Mouse (Mus musculus): ENCODE data around the gene Sash1. TPM values are rescaled to one million over a fixed set of nuclear protein-coding genes. Genes with fewer than 3 reads are reported as not detected.

The Sash1 gene
- polyA plus RNA-seq, 1 experiment from 2014 or later: 4.1 TPM

DNA sequence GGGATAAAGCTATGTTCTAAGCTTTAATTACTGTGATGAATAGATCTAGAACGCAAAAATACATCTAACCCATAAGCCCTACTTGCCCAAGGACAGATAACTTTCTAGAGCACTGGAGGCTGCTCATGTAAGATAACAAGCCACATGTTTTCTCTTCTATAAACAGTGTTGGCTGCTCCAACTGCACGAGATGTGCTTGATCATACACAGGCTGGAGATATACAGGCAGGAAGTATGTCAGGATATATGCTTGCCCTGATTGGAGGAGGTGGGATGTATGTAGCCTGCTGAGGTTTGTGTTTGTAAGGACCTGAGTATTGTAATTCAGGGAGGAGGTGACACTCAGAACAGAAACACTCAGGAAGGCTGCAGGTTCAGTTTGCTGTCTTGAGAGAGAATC, 31.9 kb upstream of the Sash1 start:
- Histone ChIP-seq H3K4me1 (0 out of 2 replicates have a peak, but pooled peaks cover 5% of the 10 kb centered on the region), H3K9me3 (no peaks in the 10 kb centered on the region), H3K27ac (replicated peaks) (no peak overlapping the region), H3K27me3 (replicated peaks; ENCODE audit: low read depth, poor library complexity, severe bottlenecking) (no peaks in the 10 kb centered on the region), H3K36me3 (replicated peaks) (no peaks in the 10 kb centered on the region), H3K4me3 (no peak overlapping the region)
- no peak for DNase-seq (ENCODE audit: low spot score)
- WGBS: 89% methylated on average over 2 of the region's 2 CpGs

DNA sequence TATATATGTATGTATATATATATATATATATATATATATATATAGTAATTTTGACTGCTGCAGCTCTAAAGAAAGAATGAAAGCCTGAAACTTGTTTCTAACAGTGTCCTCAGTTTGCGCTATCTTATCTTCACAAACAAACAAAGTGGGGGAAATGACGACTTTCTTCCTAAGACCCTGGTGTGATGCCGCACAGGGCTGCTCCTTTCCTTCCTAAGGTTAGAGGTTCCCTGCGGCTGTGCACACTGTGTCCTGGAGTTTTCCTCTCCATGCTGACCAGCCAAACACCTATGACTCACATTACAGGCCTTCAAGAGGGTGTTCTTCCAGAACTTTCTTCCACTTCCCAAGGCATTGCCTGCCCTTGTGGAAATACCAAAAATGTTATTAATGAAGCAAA, 31.5 kb upstream of the Sash1 start:
- Histone ChIP-seq H3K4me1 (0 out of 2 replicates have a peak, but pooled peaks cover 5% of the 10 kb centered on the region), H3K9me3 (no peaks in the 10 kb centered on the region), H3K4me3 (no peak overlapping the region), H3K27ac (replicated peaks) (no peak overlapping the region), H3K36me3 (replicated peaks) (no peaks in the 10 kb centered on the region), H3K27me3 (replicated peaks; ENCODE audit: low read depth, poor library complexity, severe bottlenecking) (no peaks in the 10 kb centered on the region)
- WGBS: 84% methylated on average over 4 of the region's 4 CpGs
- DNase-seq (ENCODE audit: low spot score): no peak

DNA sequence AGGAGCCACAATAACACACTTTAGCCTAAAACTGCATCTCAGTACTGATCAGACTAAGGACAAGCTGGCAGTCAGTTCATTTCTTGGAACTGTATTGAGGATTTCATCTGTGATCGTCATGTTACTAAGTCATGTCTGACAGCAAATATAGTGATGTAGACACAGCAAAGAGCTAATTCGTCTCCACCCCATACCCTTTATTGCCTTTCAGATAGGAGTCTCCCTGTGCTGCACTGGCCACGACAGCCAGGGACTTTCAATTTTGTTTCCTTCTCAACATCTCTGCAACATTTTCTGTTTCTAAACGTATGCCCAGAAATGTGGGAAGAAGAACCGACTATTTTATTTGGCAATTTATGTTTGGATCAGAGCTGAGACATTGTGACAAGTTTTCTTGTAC, 29.9 kb upstream of the Sash1 start:
- WGBS: 83% methylated on average over 5 of the region's 5 CpGs
- Histone ChIP-seq H3K4me3 (no peak overlapping the region), H3K27ac (replicated peaks) (no peak overlapping the region), H3K36me3 (replicated peaks) (no peaks in the 10 kb centered on the region), H3K9me3 (no peaks in the 10 kb centered on the region), H3K27me3 (replicated peaks; ENCODE audit: low read depth, poor library complexity, severe bottlenecking) (no peaks in the 10 kb centered on the region), H3K4me1 (no peaks in the 10 kb centered on the region)
- no peak for DNase-seq (ENCODE audit: low spot score)

DNA sequence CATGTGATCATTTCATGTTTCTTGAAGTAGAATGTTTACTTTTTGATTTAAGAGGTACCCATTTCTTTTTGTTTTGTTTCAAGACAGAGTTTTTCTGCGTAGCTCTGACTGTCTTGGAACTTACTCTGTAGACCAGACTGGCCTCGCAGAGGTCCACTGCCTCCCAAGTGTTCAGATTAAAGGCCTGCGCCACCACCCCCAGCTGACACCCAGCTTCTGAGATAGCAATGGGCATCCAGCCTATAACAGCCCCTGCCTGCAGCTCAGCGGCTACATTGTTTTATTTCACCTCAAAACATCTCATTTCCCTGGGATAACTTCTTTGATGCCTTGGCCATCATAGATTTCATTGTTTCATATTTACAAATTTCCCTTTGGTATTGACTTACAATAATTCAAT, 28.0 kb upstream of the Sash1 start:
- DNase-seq (ENCODE audit: low spot score): no peak
- 87% methylated on average over 4 of the region's 4 CpGs for WGBS
- no peak overlapping the region for H3K27ac ChIP-seq (replicated peaks)
- no peaks in the 10 kb centered on the region for H3K27me3 ChIP-seq (replicated peaks; ENCODE audit: low read depth, poor library complexity, severe bottlenecking)
- no peak overlapping the region for H3K4me3 ChIP-seq
- H3K36me3 ChIP-seq (replicated peaks): no peaks in the 10 kb centered on the region
- H3K4me1 ChIP-seq: no peaks in the 10 kb centered on the region
- no peaks in the 10 kb centered on the region for H3K9me3 ChIP-seq

DNA sequence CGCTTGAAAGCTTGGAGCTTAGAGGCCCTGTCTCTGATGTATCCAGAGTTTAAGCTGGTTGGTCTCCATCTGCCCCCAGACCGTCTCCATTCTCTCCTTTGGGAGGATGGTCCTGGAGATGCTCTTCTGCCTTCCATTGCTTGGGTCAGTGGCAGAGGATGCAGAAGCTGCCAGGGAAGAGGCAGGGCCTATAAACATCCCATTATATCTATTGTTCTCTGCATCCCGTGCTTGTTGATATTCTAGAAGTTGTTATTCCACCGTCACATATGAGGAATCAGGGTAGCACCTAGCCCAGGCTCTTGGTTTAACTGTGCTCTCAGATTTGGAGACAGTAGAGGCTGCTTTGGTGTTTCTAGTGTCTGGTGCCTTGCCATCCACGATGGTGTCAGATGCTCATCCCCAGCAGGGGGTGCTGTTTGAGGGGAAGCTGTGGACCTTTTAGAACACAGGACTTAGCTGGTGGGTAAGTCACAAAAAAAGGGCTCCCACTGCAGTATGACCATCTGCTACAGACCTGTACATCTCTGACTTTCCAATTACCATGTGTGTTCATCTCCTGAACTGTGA, 26.9 kb upstream of the Sash1 start:
- 83% methylated on average over 5 of the region's 5 CpGs for WGBS
- H3K4me3 ChIP-seq: no peak overlapping the region

DNA sequence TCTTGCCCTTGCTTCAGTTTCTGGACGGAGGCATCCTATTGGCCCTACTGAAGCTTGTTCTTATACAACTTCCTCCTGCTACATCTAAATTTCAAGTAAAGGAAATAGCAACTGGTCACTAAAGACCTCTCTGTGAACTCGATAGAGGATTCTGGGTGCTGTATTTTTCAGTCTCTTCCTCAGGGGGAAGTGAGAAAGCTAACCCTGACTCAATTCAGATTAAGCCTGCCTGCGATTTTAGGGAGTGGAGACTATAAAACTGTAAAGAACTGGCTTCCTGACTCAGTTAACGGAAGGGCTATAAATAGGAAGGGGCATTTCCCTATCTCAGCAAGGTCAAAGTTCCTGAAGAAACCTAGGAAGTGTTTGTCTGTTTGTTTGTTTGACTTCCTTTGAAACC, 26.3 kb upstream of the Sash1 start:
- Histone ChIP-seq H3K27me3 (replicated peaks; ENCODE audit: low read depth, poor library complexity, severe bottlenecking) (no peaks in the 10 kb centered on the region), H3K36me3 (replicated peaks) (no peaks in the 10 kb centered on the region), H3K9me3 (no peaks in the 10 kb centered on the region), H3K27ac (replicated peaks) (no peak overlapping the region), H3K4me3 (no peak overlapping the region), H3K4me1 (no peaks in the 10 kb centered on the region)
- 79% methylated on average over 4 of the region's 4 CpGs for WGBS
- no peak for DNase-seq (ENCODE audit: low spot score)

More for the DNA sequence above, 26.9 kb upstream of the Sash1 start:
- DNase-seq (ENCODE audit: low spot score): no peak
- Histone ChIP-seq H3K27me3 (replicated peaks; ENCODE audit: low read depth, poor library complexity, severe bottlenecking) (no peaks in the 10 kb centered on the region), H3K27ac (replicated peaks) (no peak overlapping the region), H3K36me3 (replicated peaks) (no peaks in the 10 kb centered on the region), H3K4me1 (no peaks in the 10 kb centered on the region), H3K9me3 (no peaks in the 10 kb centered on the region)

DNA sequence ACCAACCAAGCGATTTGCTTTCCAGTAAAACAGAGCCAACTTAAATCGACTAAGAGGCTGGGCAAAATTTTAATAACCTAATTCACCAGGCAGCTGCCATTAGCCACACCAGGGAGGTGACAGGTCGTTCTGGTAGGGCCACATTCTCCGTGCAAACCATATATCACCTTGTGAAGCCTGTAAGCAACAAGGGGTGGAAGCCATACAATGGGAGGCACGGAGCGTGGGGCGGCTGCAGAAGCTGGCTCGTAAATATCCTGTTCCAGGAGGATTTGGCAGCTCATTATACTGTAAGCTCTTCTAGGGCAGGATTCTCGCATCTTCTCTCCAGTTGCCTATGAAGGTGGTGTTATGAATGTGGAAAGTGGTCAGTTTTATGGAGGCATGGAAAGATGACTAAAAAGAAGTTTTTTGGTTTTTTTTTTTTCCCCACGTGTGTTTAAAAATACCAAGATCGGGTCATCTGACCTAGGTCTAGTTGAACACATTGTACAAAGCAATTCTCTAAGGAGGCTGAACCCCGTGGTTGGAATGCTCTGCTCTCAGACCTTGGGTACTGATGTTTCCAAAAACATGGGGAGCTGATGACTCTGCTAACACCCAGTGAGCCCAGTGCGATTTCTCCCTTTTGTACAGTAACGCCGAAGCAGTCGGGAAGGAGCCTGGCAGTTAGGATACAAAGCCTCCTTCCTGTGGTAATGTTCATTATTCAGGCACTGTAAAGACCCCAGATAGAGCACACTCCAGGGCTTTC, 24.5 kb upstream of the Sash1 start:
- H3K9me3 ChIP-seq: no peaks in the 10 kb centered on the region
- 85% methylated on average over 16 of the region's 16 CpGs for WGBS
- no peak overlapping the region for H3K4me3 ChIP-seq
- no peaks in the 10 kb centered on the region for H3K27me3 ChIP-seq (replicated peaks; ENCODE audit: low read depth, poor library complexity, severe bottlenecking)
- H3K4me1 ChIP-seq: no peaks in the 10 kb centered on the region
- H3K36me3 ChIP-seq (replicated peaks): no peaks in the 10 kb centered on the region
- 0 out of 2 replicates have a peak overlapping the region, but pooled peaks have one; percentile 10 for H3K27ac ChIP-seq (replicated peaks)
- DNase-seq (ENCODE audit: low spot score): no peak

DNA sequence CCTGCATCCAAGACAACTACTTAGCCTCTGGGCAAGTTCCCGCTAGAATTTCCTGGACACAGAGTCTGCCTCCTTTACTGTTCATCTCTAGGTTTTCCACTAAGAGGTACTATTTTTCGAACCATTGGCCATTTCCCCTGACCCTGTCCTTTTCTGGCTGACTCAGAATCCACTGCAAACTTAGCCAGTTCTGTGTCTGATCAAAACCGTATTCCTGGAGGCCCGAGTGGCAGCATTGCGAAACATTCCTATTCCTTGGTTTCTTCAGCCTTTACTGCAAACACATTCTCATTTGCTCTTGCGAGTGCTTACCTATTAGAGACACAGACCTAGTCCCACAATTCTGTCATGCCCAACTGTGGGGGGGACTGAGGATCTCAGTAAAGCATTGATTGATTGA, 17.2 kb upstream of the Sash1 start:
- H3K4me3 ChIP-seq: no peak overlapping the region
- no peaks in the 10 kb centered on the region for H3K9me3 ChIP-seq
- H3K27me3 ChIP-seq (replicated peaks; ENCODE audit: low read depth, poor library complexity, severe bottlenecking): no peaks in the 10 kb centered on the region
- no peaks in the 10 kb centered on the region for H3K36me3 ChIP-seq (replicated peaks)
- 93% methylated on average over 6 of the region's 6 CpGs for WGBS
- no peak for DNase-seq (ENCODE audit: low spot score)
- peaks cover 16% of the 10 kb centered on the region for H3K4me1 ChIP-seq
- no peak overlapping the region for H3K27ac ChIP-seq (replicated peaks)

DNA sequence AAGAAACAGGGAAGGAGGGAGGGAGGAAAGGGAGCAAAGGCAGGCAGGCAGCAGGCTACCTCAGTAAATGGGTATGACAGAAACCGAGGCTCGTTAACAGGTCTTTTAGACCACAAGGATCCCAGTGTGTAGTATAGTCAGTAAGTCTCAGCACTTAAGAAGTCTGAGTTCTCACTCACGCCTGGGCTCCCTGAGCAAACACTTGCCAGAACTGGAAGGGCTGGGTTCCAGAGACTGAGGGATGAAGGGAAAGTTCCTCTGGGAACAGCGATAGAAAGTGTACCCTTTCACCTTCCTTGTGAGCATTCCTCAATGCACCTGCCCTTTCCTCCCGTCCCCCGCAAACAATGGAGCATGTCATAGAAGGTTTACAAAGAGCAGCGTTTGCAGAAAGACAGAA, 16.5 kb upstream of the Sash1 start:
- DNase-seq (ENCODE audit: low spot score): no peak
- Histone ChIP-seq H3K4me3 (no peak overlapping the region), H3K36me3 (replicated peaks) (no peaks in the 10 kb centered on the region), H3K9me3 (no peaks in the 10 kb centered on the region), H3K27me3 (replicated peaks; ENCODE audit: low read depth, poor library complexity, severe bottlenecking) (no peaks in the 10 kb centered on the region), H3K27ac (replicated peaks) (no peak overlapping the region), H3K4me1 (peaks cover 20% of the 10 kb centered on the region)
- WGBS: 79% methylated on average over 7 of the region's 7 CpGs

DNA sequence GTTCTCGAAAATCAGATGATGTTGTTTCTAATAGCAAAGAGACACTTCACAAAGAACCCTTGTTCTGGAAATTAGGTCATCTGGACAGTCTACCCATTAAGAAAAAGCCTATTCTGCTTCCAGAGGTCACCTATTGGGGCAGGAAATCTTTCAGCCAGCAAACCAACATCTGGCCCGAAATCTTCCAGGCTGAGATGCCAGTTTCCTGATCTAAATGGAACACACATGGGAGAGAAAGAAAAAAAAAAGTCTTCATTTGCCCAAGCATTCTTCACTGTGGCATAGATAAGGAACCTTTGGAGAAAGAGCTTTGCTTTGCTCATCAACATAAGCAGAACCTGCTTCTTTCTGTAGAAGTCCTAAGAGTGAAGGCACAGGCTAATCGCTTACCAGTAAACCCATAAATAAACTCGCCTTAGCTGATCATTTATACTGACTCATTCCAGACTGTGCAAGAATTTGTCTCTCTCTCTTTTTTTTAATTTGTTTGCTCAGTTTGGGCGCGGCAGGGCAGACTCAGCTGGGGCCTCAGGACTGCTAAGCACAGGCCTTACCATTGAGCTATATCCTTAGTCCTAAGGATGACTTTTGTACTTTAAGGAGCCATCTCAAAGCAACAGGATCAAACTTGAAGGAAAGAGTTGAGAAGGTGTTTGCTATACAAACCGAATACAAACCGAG, 13.1 kb upstream of the Sash1 start:
- H3K27me3 ChIP-seq (replicated peaks; ENCODE audit: low read depth, poor library complexity, severe bottlenecking): no peaks in the 10 kb centered on the region
- peak overlapping the region; percentile 70 for H3K27ac ChIP-seq (replicated peaks)
- no peaks in the 10 kb centered on the region for H3K36me3 ChIP-seq (replicated peaks)
- DNase-seq (ENCODE audit: low spot score): peak; percentile 47
- peaks cover 32% of the 10 kb centered on the region for H3K4me1 ChIP-seq
- H3K9me3 ChIP-seq: no peaks in the 10 kb centered on the region
- 56% methylated on average over 8 of the region's 8 CpGs for WGBS
- H3K4me3 ChIP-seq: no peak overlapping the region

DNA sequence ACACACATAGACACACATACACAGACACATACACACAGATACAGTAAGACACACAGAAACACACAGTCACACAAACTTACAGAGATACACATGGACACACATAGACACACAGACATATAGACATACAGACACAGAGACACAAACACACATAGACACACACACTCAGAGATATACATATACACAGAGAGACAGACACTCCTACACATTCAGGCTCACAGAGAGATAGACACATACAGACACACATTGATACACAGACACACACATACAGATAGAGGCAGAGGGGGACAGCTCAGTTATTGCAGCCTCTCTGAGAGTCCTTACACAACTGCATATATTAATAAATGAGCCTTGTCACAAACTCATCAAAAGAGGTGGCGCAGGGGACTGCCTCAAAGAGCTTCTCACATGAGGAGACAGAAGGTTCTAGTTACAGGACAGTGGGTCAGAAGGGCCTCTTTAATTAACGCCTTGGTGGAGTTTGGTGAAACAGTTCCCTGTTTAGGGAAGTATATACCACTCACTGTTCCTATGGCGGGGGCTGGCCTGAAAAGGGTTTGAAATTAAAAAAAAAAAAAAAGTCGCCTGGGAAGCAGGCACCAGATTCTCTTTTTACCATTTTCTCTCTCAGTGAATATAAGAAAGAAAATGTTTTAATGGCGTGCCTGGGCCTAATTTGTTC, 12.4 kb upstream of the Sash1 start:
- Histone ChIP-seq H3K27ac (replicated peaks) (peak overlapping the region; percentile 70), H3K9me3 (no peaks in the 10 kb centered on the region), H3K4me1 (peaks cover 32% of the 10 kb centered on the region), H3K36me3 (replicated peaks) (no peaks in the 10 kb centered on the region), H3K4me3 (no peak overlapping the region), H3K27me3 (replicated peaks; ENCODE audit: low read depth, poor library complexity, severe bottlenecking) (no peaks in the 10 kb centered on the region)
- no peak for DNase-seq (ENCODE audit: low spot score)
- 38% methylated on average over 5 of the region's 5 CpGs for WGBS

DNA sequence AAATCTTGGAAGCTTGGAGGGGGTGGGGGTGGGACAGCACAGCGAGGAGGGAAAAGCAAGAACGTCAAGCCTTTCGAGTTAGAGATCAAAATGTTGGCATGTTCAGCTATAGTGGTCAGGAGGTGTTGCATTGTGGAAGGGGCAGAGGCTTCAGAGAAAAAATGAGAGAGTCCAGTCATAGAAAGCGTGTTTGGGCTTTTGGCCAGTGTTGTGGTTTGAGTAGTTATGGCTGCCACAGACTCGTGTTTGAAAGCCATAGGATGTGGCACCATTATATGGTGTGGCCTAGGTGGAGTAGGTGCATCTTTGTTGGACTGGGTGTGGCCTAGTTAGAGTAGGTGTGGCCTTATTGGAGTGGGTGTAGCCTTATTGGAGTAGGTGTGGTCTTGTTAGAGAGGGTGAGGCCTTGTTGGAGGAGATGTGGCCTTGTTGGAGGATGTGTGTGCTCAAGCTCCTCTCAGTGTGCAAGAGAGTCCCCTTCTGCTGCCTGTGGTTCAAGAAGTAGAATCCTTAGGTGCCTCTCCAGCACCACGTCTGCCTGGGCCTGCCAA, 9.2 kb upstream of the Sash1 start:
- Histone ChIP-seq H3K27ac (replicated peaks) (no peak overlapping the region), H3K4me1 (peaks cover 32% of the 10 kb centered on the region), H3K36me3 (replicated peaks) (no peaks in the 10 kb centered on the region), H3K27me3 (replicated peaks; ENCODE audit: low read depth, poor library complexity, severe bottlenecking) (no peaks in the 10 kb centered on the region), H3K9me3 (no peaks in the 10 kb centered on the region), H3K4me3 (no peak overlapping the region)
- DNase-seq (ENCODE audit: low spot score): no peak
- WGBS: 89% methylated on average over 6 of the region's 6 CpGs
